Mouse (Mus musculus): ENCODE measurements around the gene Sult1c2.
A peak's percentile ranks its signal among the peaks of the same experiment; 100 is the strongest.
"Not testable (repeated sequence)": the region's sequence is repeated elsewhere in the genome, so short reads cannot be mapped to it uniquely, and the experiment has no call there.

Gene Sult1c2

DNA sequence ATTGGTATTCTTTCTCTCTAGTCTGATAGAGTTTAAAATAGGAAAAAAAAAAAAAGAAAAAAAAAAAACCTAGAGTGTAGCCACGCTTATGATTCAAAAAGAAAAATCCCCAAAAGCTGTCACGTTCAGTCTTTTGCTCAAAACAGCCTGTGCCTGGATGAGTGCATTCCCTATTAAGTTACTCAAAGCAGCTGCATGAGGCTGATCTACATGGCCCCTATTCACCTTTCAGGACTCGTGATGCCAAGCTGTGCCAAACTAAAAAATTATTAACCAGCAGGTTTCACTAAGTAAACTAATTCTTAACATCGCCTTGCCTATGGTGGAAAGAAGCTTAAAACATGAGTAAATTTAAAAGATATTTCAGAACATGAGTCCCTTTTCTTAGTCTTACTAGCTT, at the start of gene Sult1c2:
Gene Sult1c2 (minus strand): TSS at position 134 of the 400 bp plus-strand sequence.
- no peak for DNase-seq (ENCODE audit: low spot score)

DNA sequence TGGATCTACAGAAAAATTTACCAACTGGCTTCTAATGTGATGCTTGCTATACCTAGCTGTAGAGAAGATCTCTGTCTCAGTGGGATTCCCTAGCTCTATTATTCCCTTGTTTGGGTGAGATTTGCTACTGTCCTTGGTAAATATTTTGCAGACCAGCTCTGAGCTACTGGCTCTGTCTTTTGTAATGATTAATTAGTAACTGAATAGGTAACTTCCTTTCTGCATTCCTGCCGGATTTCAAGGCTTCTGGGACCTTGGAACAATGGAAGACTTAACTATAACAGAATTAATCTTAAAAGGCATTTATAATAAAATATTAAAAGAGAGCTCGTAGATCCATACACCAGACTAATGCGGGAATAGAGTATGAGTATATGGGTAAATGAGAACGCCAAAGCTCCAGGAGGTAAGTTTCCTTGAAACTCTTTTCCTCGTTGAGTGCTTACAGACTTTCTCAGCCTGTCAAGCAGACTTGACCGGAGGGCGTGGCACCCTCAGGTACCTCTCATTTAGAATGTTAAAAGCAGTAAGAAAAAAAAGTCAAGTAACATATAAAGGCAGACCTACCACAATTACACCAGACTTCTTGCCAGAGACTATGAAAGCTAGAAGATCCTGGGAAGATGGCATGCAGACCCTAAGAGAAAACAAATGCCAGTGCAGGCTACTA, 33.0 kb upstream of the Sult1c2 start:
- DNase-seq (ENCODE audit: low spot score): not testable (repeated sequence)

DNA sequence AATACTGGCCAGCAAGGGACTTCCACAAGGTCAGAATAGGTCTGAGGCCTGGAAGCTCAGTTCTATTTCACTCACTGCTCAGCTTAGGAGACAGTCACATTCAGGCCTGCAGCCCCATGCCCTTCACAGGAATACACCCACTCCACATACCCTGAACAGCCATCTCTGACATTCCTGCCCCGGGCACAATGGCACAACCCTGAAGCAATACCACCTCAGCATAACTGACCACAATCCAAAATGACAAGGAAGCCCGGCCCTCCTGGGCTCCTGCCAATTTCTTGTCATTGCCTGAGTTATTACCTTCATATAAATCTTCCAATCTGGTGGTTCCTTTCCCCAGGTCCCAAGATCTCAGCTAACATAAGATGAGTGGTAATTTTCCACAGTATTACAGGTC, 28.3 kb upstream of the Sult1c2 start:
- DNase-seq (ENCODE audit: low spot score): no peak

DNA sequence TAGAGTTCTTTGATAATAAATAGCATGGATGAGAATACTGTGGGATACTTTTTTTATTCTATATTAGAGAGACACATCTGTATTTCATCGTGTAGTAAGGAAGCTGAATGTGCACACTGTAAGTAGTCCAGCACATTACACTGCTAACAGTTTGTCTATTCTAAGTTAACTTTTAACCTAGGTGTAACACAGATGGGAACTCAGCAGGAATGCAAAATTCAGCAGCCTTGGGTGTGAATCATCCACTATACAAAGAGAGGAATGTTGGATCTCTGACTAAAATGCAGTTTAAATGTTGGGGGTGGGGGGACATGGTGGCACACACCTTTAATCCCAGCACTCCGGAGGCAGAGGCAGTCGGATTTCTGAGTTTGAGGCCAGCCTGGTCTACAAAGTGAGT, 26.1 kb upstream of the Sult1c2 start:
- DNase-seq (ENCODE audit: low spot score): no peak

DNA sequence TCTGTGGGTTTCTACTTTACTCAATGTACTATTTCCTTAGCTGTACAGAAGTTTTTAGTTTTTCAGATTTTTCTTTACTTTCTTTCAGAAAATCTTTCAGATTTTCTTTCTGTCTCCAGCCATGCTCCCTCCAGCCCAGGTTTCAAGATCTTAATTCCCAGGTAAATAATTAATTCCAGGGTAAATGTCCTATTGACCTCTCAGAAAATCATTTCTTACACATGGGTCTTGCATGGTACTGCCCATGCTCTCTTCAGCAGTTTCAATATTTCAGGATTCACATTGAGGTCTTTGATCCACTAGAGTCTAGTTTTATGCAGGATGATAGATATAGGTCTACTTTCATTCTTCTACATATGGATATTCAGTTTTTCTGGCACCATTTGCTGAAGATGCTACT, 23.8 kb upstream of the Sult1c2 start:
- no peak for DNase-seq (ENCODE audit: low spot score)

DNA sequence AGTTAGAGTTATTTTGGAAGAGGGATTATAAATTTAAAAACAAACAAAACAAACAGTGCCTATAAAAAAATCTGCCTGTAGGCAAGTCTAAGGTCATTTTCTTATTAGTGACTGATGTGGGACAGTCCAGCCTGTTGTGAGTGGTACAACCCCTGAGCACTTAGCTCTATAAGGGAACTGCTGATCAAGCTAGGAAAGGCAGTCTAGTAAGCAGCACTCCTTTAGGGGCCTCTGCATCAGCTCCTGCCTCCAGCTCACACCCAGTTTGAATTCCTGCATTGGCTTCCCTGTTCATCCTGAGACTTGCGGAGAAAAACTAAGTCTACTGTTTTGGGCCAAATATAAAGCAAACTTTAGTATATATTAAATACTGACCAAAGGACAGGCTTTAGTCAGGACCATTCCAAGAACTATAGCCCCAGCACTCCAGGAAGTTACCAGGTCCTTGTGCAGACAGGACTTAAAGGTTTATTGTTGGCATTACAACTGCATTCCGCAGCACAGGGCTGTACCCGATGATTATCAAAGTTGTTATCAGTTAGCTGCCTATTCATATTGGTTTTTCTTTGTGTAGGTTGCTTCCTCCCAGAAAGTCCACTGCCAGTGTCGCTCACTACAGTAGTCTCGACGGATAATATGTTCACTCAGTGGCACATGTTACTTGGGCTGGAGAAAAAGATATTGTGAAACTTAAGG, 19.3 kb upstream of the Sult1c2 start:
- DNase-seq (ENCODE audit: low spot score): no peak

DNA sequence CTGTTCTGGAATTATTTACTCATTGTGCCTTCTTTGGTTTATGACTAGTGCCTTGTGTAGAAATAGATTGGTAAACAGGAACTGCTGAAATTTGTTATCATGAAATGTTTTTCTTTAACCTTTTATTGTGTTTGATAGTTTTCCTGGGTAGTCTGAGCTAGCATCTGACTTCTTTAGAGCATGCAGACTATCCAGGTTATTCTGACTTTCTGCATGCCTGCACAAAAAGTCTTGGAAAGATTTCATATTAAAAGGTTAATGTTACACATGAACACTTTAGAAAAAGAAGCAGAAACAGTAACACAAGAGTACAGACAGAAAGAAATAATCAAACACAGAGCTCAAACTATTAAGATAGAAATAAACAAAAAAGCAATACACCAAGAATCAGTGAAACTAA, 14.4 kb upstream of the Sult1c2 start:
- DNase-seq (ENCODE audit: low spot score): no peak

DNA sequence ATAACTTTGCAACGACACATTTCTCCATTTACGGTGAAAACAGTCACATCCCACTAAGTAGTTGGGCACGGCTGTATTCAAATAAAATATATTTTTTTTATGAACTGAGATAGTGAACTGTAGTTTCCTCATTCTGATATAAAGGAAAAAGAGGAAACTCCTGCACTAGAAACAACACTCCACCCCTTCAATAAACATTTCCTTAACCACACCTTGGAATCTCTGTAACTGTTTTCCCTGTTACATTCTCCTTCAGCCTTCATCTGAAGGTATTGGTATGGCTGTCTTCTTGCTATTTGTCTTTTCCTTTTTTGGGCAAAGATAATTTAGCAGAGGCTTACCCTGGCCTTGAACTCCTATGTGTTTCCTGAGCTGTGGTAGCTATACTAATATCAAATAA, 8.9 kb upstream of the Sult1c2 start:
- no peak for DNase-seq (ENCODE audit: low spot score)

DNA sequence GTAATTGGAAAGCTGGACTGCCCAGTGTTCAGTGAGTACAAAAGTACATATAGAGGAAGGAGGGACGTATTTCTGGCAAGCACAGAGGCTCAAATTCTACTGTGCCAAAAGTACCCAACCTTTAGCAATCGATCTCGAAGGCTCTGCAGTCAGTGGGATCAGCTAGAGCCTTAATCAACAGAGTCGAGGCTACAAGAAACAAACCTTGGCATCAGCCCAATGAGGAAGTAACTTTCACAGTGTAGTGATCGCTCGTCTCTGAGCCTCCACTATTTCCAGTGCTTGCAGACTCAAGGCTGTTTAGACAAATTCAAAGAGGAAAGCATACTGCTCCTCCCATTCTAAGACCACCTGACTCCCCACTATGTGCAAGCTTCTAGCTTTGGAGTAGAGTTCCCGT, 343 bp downstream of the Sult1c2 start:
- no peak for DNase-seq (ENCODE audit: low spot score)

DNA sequence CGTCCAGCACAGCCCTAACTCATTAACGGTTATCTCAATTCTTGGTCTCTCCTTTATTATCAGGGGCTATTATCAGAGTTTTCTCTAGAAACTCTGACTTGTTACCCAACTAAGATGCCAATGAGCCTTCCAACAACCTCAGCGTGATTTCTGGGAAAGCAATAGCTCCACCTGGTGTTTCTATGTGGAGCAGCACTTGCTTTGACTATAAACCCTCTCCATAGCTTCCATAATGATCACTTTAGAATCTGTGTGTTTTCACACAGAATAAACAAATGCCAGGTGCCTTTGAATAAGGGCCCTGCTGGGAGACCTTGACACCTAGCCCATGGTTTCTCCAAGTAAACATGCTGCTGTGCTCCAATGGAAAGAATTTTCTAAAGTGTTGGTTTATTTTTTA, 12.8 kb downstream of the Sult1c2 start:
- peak; percentile 47 for DNase-seq (ENCODE audit: low spot score)

DNA sequence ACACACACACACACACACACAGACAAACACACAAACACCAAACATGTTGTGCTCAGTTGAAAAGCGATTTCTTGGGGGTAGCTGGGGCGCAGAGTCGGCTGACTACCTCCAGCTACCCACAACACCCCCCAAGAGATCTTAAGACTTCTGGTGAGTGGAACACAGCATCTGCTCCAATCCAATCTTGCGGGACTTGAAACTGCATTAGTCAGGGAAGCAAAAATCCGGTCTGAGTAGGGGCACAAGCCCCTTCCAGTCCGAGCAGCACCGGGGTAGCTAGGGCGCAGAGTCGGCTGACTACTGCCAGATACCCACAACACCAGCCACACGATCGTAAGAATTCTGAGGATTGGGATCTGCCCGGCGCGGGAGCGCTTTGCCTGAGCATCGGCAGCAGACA, 42.2 kb downstream of the Sult1c2 start:
- DNase-seq (ENCODE audit: low spot score): not testable (repeated sequence)

DNA sequence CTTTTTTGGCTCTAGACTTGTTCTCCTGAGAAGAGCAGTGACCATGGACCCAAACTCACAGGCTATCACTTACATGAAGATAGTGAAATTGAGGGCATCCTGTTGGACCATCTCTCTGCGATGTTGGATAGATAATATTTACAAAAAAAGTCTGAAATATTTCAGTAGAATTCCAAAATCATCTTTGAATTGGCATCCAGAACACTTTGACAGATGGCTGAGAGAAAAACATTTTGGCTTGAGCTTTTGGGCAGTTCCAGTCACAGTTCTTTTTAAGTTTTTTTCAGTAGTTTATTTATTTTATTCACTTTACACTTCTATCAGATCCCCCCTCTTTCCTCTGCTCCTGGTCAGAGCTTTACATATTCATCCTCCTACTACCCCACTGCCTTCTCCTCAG, 62.8 kb downstream of the Sult1c2 start:
- DNase-seq (ENCODE audit: low spot score): no peak

Data from layer of hippocampus, adult 11-12 months (tissue).